Mouse (Mus musculus) sigmoid colon, adult 10 weeks (tissue): ENCODE results near the gene Usp21. TPM values are rescaled to one million over a fixed set of nuclear protein-coding genes. Genes with fewer than 3 reads are reported as not detected.

ENCODE experiments used
- polyA plus RNA-seq: library from polyadenylated mRNA; stranded (reverse); fragments of 350-450 nt; fragmentation: Illumina TruSeq; extraction: RNeasy Lipid Tissue Mini Kit (QIAGEN cat#74804); gene quantifications from one replicate; pipeline ENCODE4 v1.2.3, GENCODE M21; 2014; ENCODE audit warnings: low read depth, low replicate concordance

The Usp21 gene
- polyA plus RNA-seq, result 15.5 TPM

GRCm38 (mm10) chr1:171287136-171288081, at the start of gene Usp21:
Usp21 (minus strand) TSS chr1:171287991.

DNA sequence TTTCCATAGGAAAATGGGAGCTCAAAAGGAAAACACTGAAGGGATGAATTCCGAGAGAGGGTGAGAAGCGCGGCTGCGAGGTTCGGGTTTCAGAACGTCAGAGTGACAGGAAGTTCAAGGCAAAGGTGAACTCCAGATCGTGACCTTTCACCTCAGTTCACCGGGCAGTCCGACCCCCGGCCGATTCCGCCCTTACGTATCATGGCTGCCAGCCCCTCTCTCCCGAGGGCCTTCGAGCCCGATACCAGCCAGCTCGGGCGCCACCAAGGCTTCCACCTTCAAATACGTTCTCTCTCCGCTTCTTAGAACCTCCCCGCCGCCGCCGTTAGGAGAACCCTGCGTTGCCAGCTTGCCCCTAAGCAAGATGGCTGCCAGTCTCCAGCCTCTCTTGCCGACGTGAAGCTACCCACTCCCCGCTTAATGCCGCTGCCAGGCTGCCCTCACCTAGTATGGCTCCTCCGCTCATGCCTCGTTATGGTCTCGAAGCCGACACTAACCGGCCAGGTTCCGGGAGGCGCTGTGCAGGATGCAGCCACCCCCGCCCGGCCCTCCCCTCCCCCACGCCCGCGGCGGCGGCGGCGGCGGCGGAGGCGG, 41.1 kb upstream of the Usp21 start, which contains the start of gene Dedd:
TSS of gene Dedd (plus strand) at position 307 of the 594 bp plus-strand sequence.

DNA sequence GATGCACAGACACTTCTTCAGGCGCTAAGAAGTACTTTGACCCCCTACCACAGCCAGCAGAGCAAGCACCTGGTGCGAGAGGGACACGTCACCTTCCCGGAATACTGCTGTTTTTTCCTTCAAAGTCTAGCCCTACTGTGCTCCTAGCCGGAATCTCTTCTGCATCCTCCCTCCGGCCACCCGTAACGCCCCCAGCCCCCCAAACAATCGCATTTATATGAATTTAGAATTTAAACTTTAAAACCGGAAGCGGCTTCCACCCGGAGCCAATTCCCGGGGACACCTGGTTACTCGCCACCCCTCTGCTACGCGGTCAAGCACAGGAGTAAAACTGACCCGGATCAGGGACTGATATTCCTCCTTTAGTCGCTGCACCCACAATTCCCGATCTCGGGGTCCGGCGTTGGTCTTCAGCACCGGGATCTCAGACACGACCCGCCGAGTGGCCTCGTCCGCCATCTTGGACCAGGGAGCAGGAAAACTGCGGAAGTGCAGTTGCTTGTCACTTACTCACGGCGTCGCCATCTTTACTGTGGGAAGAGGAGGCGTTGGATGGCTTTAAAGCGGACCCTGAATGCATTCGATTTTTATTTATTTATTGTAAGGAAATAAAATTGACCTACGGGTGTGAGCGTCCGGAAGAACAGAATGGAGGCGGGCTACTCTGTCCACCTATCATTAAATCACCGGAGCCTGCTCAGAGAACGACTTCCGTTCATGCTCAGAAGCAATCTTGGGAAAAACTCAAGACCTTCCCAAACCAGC, 6.7 kb upstream of the Usp21 start, which contains the start of gene Ufc1:
TSS of gene Ufc1 (minus strand) at position 727 of the 765 bp plus-strand sequence.

GRCm38 (mm10) chr1:171280916-171281527, 6.8 kb downstream of the Usp21 start, which contains the start of gene Ppox:
Ppox (minus strand) TSS chr1:171281186.

GRCm38 (mm10) chr1:171269848-171270572, 17.8 kb downstream of the Usp21 start, which contains the start of gene B4galt3:
B4galt3 (plus strand) TSS chr1:171270328.

DNA sequence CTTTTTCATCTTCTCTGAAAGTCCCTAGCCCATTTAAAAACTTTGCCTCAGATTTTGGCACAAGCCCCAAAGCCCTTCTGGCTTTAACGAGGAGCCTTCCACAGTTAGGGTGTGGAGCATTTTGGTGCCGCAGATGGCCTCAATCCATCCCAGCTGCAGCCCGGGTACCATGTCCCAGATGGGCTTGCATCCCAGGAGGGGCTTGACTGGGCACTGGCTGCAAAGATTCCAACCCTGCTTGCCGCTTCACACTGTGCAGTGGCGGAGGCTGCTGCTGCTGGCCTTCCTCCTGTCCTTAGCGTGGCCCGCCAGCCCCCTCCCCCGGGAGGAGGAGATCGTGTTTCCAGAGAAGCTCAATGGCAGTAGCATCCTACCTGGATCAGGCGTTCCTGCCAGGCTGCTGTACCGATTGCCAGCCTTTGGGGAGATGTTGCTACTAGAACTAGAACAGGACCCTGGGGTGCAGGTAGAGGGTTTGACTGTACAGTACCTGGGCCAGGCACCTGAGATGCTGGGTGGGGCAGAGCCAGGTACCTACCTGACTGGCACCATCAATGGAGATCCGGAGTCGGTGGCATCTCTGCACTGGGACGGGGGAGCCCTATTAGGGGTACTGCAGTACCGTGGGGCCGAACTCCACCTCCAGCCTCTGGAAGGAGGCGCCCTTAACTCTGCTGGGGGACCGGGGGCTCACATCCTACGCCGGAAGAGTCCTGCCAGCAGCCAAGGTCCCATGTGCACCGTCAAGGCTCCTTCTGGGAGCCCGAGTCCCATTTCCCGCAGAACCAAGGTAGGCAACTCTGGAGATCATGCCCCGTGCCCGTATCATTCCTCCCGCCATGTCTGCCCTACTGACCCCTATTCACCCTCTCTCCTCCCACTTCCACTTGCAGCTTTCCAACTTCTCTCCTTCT, 36.9 kb downstream of the Usp21 start, which contains the start of gene Ndufs2:
TSS of gene Ndufs2 (minus strand) at position 709 of the 914 bp plus-strand sequence.

DNA sequence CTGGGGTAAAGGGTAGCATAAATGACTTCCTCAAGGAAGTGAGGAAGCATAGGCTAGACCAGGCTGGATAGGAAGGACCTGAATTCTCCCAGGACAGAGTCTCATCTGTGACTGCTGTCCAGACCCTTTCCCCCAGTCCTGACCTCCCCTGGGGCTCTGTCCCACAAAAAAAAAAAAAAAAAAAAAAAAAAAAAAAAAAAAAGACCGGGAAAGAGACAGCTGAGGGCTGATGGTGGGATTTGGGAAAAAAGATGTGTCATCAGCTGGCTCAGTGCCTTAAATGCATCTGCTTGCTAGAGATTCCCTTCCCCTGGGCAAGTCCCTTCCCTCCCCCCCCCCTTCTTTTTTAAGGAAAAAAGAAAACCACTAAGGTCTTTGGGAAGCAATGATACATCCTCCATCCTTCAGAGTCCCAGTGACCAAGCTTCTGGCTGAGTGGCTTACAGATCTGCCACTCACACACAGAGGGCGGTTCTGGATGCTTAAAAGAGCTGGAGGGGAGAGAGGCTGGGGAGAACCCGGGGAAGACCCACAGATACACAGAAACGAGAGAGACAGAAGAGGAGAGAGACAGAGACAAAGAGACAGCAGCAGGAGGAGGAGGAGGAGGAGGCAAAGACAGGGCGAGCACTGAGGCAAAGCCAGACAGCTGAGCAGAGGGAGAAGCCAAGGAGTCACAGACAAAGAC, 37.7 kb downstream of the Usp21 start, which contains the start of gene Adamts4:
TSS of gene Adamts4 (plus strand) at position 509 of the 688 bp plus-strand sequence.

DNA sequence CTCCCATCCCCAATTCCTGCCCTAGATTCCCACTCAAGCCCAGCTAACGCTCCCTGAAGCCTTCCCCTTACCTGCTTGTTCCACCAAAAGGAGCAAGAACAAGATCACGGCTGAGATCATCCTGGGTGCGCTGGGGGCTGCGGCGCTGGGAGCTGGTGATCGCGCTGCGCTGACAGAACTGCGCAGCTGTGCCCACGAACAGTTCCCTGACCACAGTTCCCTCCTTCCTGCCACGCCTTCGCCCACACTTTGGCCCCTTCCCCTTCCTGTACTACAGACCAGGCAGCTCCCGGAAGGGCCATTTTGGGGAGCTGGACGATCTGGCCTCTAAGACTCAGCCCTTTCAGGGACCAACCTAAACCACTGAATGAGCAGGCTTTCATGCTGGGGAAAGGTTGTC, 53.7 kb downstream of the Usp21 start, which contains the start of gene Fcer1g:
TSS of gene Fcer1g (minus strand) at position 240 of the 400 bp plus-strand sequence.

Other genes with a start within 250 kb of the Usp21 start
- 10.6 TPM for gene Fcgr3, start 223.1 kb downstream of the Usp21 start, polyA plus RNA-seq
- 1.3 TPM for gene Cfap126, start 174.1 kb downstream of the Usp21 start, polyA plus RNA-seq
- gene Sdhc, start 137.4 kb downstream of the Usp21 start, polyA plus RNA-seq, result 44.4 TPM
- gene Mpz, start 137.3 kb downstream of the Usp21 start, polyA plus RNA-seq, result not detected
- 36.1 TPM for gene Pcp4l1, start 91.7 kb downstream of the Usp21 start, polyA plus RNA-seq
- 1.4 TPM for gene Nr1i3, start 74.0 kb downstream of the Usp21 start, polyA plus RNA-seq
- 6.9 TPM for gene Tomm40l, start 65.5 kb downstream of the Usp21 start, polyA plus RNA-seq
- not detected for gene Apoa2, start 62.9 kb downstream of the Usp21 start, polyA plus RNA-seq
- 23.4 TPM for gene Fcer1g, start 53.6 kb downstream of the Usp21 start, polyA plus RNA-seq
- gene Adamts4, start 37.6 kb downstream of the Usp21 start, polyA plus RNA-seq, result 2.6 TPM
- gene Ndufs2, start 36.6 kb downstream of the Usp21 start, polyA plus RNA-seq, result 59.0 TPM
- gene B4galt3, start 17.7 kb downstream of the Usp21 start, polyA plus RNA-seq, result 10.8 TPM
- gene Ppox, start 6.8 kb downstream of the Usp21 start, polyA plus RNA-seq, result 10.9 TPM
- 84.2 TPM for gene Ufc1, start 7.0 kb upstream of the Usp21 start, polyA plus RNA-seq
- 22.4 TPM for gene Dedd, start 41.2 kb upstream of the Usp21 start, polyA plus RNA-seq
- 20.6 TPM for gene Nit1, start 57.7 kb upstream of the Usp21 start, polyA plus RNA-seq
- 17.3 TPM for gene Pfdn2, start 57.7 kb upstream of the Usp21 start, polyA plus RNA-seq
- gene Klhdc9, start 72.8 kb upstream of the Usp21 start, polyA plus RNA-seq, result not detected
- gene Nectin4, start 82.1 kb upstream of the Usp21 start, polyA plus RNA-seq, result 0.60 TPM
- 10.1 TPM for gene Arhgap30, start 101.0 kb upstream of the Usp21 start, polyA plus RNA-seq
- gene Usf1, start 123.3 kb upstream of the Usp21 start, polyA plus RNA-seq, result 1.4 TPM
- gene Tstd1, start 130.9 kb upstream of the Usp21 start, polyA plus RNA-seq, result 34.1 TPM
- 91.4 TPM for gene F11r, start 149.5 kb upstream of the Usp21 start, polyA plus RNA-seq
- gene Alyref2, start 215.5 kb upstream of the Usp21 start, polyA plus RNA-seq, result 2.5 TPM
- 0.41 TPM for gene Itln1, start 247.3 kb upstream of the Usp21 start, polyA plus RNA-seq